Mouse (Mus musculus) kidney, adult 18-20 months (tissue): ENCODE results near the gene Pgam1.
"Not testable (repeated sequence)": the region's sequence is repeated elsewhere in the genome, so short reads cannot be mapped to it uniquely, and the experiment has no call there.

Experiments used
- DNase-seq: peaks from one replicate; pipeline ENCODE4 v3.0.0; 2021

The Pgam1 gene

DNA sequence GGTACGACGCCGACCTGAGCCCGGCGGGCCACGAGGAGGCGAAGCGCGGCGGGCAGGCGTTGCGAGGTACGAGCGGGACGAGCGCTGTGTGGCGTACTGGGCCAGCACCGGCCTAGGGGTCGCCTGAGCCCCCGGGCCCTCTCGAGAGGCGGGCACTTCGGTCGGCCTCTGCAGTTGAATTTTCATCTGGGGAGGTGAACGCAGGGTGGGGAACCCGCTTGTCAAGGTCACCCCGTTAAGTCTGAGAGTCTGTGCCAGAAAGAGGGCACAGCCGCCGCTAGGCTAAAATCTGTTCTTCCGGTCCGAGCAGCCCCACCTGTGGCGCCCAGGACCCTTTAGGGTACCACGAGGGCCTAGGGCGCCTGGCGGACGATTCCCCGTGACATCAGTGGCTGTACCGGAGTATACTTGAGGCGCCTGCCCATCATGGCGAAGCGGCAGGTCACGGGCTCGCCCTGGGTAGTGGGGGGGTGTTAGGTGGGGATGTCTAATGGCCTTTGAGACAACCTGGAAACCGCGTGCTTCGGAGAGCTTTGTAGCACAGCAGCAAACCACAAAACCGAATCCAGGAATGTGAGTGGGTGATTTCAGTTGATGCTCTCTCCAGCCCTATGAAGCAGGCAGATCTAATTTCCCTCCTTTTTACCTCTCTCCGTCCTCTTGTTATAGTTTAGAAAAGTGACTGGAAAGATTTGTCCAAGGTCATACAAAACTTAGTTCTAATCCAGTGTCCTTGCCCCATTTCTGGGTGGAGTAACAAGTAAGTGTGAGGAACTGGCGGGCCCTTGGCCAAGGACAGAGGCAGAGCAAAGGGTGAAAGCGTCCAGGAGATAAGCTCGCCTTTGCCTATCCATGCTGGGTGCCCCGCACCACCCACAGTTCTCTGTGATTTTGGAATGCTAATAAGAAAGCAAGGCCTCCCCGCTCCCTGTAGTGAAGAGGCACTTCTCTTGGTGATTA is 678 bp downstream of the Pgam1 start:
- DNase-seq = peak; percentile 65

DNA sequence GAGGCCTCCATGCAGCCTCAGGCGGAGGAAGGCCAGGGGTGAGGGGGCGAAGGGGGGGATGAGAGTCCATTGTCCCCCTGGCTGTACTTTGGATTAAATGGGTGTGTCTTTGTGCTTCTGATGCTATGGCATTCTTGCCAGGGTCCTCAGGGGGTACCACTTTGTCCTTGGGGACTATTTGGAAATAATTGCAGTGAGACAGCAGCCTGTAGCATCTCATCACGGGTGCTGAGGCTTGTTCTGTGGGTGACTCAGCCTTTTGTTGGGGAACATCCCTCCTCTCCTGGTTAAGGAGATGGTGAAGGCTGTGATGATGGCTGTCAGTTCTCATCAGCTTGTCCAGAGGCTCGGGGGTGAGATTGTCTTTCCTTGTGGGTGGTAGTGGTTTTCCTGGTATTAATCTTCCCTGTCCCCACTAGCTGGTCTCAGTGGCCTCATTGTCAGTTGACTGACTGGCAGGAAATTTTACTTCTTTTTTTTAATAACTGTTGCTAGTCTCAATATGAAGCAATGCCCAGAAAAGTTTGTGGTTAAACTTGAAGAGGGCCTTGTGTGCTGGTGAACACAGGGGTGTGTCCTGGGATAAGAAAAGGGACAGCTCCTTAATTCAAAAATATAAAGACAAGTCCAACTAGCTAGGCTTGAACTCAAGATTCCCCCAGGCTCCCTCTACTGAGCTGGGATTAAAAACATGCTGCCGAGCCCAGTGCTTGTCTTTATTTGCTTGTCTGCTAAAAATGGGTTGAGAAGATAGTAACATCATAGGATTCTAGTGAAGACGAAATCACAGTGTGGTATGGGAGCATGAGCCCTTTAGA is 2.3 kb downstream of the Pgam1 start:
- no peak for DNase-seq

DNA sequence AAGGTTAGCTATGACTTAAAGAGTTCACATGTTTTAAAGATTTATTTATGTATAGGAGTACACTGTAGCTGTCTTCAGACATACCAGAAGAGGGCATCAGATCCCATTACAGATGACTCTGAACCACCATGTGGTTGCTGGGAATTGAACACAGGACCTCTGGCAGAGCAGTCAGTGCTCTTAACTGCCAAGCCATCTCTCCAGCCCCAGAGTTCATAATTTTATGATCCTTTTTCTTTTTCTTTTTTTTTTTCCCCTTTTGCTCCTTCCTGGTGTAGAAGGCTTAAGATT is 2.8 kb downstream of the Pgam1 start:
- not testable (repeated sequence) for DNase-seq

DNA sequence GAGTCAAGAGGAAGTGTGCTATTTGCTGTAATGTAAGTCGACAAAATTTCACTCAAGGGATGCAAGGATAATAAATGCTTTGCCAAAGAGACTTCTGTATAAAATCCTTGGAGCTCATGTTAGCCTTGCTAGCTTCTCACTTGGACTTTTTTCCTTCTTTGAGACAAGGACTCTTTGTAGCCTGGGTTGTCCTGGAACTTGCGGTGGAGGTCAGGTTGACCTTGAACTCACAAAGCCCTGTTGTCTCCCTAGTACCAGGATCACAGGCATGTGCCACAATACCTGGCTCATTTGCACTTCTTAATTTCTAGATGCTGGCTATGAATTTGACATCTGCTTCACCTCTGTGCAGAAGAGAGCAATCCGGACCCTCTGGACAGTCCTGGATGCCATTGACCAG is 3.6 kb downstream of the Pgam1 start:
- no peak for DNase-seq

DNA sequence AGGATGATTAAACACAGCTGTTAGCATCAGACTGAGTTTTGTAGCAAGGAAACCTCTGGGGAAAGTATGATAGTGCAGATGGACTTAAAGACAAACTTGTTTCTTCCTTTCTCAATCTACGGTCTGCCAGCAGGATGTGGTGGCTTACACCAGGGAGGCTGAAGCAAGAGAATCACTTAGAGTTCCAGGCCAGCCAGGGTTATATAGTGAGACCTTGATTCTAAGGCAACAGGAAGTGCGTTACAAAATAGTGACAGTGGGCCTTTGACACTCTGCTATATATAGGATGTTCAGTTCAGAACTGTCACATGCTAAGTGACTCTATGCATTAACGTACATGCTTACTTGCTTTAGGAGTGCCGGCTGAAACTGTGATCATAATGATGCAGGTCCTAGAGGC is 5.1 kb downstream of the Pgam1 start:
- DNase-seq = no peak

DNA sequence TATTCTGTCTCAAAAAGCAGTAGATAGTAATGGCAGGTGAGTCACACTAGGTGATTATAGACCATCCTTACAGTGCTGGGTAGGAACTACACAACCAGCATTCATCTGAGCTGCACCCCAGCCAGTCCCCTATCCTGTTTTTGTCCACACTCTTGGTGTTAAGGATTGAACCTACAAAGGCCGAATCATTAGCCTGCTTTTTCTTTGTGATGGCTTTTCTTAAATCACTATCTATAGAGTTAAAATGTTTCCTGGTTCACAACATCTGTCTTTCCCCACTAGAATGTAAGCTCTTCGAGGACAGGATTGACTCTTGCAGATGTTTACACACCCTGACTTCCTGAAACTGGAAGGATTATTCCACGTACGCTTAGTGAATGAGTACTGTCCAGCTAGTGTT is 7.7 kb downstream of the Pgam1 start:
- DNase-seq = no peak

DNA sequence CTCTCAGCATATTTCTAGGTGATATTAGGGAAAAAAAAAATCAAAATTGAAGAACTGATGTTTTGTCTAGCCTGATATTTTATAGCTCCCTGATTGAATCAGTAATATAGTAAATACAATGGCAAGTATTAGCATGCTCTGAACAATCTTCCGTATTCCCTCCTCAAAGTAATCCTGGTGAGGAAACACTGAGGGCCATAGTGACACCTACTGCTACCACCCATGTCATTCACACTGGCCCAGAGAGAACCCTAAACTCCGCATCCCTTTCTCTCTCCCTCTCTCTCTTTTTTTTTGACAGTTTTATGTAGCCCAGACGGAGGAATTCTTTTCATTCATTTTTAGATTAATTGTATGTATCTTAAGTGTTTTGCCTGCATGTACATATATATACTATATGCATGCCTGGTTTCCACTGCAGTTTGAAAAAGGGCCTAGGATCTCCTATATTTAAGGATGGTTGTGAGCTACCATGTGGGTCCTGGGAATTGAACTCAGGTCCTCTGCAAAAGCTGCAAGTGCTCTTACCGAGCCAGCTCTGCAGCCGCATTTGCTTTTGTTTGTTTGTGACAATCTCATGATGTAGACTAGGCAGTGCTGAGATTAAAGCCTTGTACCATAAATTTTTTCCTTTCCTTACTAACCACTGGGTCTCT is 8.8 kb downstream of the Pgam1 start:
- no peak for DNase-seq

DNA sequence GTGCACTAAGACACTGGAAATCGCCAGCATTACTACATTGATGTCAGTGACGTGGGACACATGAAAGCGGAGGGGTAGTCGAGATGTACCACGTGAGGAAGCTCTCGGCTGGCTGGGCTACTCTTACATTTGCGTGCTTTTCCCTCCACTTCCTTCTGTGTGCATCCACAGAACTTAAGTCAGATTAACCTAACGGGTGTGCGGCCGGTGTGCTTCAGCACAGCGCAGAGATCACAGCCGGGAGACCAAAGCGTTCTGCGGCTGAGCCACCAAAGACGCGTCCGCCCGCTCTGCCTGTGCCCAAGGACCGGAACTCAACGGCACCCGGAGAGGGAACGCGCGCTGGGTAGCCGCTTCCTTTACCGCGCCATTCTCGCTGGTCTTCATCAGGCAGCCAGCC is 21.0 kb downstream of the Pgam1 start:
- DNase-seq = no peak

DNA sequence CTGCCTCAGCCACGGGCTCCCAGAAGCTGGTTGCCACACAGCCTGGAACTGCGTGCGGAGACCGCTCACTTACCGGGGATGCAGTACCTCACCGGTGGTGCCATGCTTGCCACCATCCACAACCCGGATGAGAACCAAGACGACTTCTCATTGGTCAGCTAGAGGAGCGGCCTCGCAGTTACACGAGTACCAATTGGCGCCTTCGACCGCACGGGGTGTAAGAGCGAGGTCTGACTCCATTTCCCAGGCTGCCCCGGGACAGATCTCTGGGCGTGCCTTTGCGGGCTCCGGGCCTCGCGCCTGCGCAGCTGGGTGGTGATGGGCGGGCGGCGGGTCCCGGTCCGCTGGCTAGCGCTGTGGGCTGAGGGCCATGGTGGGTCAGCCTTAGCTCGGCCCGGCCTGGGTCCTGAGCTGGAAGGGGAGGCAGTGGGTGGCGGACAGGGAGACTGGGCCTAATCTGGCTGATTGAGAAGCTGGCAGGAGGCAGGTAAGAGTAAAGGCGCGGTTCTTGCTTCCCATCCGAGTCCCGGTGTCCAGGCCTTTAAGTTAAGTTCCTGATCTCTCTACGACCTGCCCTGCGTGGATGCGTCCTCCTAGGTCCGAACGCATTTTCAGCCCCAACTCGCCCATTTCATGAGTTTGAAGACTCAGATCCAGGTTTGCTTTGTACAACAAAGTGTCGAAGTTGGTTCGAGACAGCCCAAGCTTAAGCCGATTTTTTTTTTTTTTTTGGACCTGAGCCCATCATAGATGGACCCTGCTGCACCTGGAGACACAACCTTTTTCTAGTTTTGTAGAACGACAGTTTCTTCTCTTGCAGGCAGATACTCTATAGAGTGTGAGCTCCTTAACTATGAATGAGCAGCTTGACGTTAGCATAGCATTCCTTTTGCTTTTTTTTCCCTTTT is 21.7 kb downstream of the Pgam1 start, which contains the start of the genes Exosc1 and Zdhhc16:
Gene Exosc1, minus strand, starts transcription at position 245 of the 908 bp plus-strand sequence.
Gene Zdhhc16, plus strand, starts transcription at position 302 of the 908 bp plus-strand sequence.
- peak; percentile 98 for DNase-seq

DNA sequence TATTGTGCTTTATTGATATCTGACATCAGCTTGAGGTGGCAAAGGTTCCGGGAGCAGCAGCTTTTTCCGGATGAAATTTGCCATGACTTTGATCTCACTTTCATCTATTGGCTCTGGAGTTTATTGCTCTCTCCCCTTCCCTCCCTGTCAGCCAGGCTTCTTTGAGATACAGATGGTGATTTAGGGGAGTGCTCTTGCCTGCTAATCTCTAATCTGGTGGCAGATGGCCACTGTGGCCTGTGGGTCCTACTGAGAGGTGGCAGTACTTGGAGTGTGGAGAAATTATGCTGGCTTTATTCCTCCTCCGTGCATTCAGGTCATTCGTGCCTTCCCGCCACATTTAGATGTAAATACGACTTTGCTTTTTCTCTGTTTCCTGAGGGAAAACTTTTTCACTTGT is 22.4 kb downstream of the Pgam1 start:
- no peak for DNase-seq

DNA sequence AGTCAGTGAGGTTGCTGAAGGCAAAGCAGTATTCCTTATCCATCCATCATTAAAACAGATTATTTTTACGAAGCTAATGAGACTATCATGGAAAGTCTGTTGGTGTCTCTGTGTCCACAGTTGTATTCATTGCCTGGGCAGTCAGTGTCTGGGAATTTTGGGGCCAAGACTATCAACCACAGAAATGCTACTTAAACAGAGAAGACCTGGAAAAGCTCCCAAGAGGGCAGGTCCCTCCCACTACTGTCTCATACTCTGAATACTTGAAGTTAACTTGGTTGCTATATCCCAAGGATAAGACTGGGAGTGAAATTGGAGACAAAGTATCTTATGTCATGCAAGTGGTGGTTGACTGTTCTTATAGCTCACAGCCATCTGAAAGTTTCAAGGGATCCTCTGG is 24.2 kb downstream of the Pgam1 start:
- DNase-seq = no peak

DNA sequence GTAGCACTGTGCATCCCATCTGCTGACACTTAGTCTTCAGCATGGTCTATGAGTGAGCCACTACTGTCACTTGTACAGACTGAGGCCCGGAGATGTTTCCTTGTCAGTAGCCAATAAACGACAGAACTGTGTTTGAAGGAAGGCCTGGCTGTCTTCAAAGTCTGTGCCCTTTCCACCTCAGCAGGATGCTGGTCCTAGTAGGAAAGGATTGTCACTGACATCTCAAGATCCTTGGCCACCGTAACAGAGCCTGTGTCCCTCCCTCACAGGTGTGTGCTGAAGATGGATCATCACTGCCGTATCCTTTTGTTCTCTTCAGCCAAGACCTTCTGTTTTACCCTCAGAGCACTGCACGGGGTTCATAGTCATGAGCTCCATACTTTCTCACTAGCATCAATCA is 26.8 kb downstream of the Pgam1 start:
- DNase-seq = no peak

DNA sequence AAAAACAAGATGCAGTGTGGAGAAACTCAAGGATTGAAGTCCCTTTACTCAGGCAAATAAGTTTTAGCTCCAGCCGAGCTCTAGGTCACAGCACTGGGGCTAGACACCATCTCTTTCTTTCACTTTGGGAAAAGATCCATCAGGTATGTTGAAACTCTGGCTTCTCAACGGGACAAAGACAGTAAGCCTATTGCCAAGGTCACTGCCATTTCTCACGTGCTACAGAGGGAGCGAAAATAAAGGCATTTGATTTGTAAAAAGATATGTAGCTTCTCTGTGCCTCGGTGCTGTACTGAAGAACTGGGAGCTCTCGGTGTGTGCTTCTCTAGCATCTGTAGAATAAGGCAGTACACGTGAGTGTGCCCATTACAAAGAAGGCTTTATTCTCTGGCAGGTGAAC is 32.1 kb downstream of the Pgam1 start:
- DNase-seq = no peak

DNA sequence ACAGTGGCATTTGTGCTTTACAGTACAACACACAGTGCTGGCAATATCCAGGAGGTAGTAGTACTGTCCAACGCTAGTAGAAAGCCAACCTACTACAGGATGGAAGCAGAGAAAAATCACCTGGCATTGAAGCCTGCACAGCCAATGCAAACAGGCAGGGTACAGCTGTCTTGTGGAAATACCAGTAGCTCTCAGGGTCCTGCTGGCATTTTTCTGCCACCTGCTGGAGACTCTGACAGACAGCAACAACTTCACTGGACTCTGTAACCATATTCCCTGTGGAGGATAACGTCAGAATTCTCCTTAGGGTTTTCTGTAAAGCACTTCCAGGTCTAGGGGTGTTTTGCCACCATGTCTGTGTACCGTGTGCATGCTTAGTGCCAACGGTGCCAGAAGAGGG is 40.6 kb downstream of the Pgam1 start:
- DNase-seq = peak; percentile 11

DNA sequence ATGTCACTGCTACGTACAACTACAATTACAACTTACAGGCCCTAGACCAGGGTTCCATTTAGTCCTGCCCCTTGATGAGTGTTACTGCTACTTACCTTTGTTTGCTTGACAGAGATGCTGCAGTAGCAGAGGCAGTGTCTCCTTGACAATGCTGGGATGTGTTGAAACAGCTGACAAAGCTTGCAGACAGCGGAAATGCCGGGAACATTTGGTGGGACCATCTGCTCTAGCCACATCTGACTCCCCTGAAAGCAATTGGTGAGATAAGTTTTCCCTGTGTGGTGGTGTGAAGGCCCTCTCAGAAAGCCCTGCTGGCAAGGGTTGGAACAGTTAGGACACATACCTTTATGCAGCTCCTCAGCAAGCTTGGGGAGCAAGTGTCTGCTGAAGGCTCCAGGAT is 41.9 kb downstream of the Pgam1 start:
- no peak for DNase-seq
